Mouse (Mus musculus) T-cell, adult 2 months (primary cell): ENCODE data around the gene Zfp704.

Experiments
- DNase-seq: peaks from one replicate; pipeline ENCODE4 v3.0.0; 2022; ENCODE audit warnings: low spot score

Zfp704 gene

DNA sequence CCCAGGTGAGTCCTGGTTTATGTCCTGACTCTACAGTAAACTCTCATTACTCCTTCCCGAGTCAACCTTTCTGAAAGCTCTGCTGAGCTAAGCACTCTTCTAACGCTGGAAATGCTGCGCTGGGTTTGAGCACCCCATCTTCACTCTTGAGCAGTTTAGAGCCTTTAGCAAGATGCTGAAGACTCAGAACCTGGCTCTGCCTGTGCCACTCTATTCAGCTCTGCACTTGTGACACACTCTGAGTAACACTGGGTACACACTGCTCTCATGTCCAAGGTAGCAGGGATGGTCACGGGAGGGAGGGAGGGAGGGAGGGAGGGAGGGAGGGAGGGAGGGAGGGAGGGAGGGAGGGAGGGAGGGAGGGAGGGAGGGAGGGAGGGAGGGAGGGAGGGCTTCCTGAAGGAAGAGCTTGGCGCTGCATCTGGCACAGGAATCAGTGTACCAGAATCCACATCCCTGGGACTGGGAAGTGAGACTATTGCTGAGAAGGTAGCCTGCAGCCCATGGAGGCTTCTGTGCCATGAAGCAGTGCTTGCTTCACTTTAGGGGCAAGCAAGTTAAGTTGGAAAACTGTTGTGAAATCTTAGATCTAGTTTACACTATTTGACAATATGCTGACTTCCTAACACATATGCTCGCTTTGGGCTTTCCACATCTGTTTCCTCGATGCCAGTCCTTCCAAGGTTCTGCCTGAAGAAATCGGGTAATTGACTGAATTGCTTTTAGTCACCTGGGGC, 93.6 kb downstream of the Zfp704 start:
- no peak for DNase-seq

GRCm38 (mm10) chr3:9515527-9515926, 94.4 kb downstream of the Zfp704 start:
- no peak for DNase-seq

DNA sequence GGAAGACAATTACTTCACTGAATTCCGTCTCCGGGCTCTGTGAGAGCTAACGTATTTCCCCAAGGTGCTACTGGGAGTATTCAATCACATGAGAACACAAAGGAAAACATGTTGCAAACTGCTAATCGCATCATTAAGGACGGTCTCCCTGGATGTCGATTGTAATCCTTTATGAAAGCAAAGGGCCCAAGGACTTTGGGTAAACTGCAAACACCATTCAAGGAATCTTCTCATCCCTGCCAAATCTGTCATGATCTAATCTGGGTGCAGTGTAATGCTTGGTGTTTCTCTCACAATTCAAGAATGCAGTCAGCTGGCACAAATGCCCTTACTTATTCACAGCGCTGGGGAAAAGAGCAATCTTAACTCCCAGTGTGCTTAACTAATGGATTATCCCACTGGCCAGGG, 96.2 kb downstream of the Zfp704 start:
- no peak for DNase-seq

DNA sequence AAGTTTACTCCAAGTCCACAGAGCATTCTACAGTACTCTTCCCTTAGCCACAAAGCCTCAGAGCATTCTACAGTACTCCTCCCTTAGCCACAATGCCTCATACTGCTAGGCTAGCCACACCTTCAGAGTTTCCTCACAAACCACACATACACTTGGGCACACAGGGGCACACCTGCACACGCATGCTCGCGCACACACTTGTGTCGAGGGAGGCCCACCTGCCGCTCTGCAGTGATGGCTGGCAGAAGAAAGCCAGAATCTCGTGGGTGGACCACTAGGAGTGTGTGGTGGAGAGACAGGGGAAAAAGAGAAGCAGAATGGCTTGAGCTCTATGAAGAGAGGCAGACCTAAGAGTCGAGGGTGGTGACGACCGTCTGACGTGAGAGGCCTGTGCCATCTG, 97.7 kb downstream of the Zfp704 start:
- peak; percentile 33 for DNase-seq

DNA sequence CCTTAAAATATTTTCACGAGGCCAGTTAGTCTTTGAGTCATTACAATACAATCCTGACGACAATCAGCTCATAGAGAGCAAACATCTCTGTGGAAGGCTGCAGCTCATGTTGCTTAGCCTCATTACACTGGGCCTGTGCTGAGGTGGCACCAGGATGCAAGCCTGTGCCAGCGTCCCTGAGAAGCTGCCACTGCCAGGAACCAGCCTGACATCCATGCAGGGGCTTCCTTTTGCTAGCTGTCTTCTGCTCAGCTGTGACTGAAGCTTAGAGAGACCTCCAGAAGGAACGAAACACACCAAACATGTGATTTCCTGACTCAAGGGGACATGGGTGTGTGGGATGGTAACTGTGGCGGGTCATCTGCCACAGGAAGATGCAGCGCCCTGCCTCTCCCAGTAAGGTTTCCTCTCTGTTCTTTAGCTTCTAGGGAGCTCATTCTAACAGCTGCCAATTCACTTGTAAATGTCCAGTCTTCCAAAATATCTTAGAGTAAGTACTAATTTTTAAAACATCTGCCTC, 104.1 kb downstream of the Zfp704 start:
- no peak for DNase-seq

DNA sequence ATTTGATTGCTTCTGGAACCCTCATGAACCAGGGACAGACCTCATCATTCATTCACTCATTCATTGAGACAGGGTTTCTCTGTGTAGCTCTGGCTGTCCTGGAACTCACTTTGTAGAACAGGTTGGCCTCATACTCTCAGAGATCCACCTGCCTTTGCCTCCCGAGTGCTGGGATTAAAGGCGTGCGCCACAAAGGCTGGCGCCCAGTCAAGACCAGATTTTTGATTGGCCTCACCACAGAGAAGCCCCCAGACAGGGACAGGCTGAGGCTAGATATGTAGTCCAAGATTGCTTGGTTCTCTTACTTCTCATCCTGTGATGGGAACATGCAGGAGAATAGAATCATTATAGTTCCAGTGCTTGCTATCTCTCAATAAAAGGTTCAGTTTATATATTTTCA, 105.5 kb downstream of the Zfp704 start:
- no peak for DNase-seq

DNA sequence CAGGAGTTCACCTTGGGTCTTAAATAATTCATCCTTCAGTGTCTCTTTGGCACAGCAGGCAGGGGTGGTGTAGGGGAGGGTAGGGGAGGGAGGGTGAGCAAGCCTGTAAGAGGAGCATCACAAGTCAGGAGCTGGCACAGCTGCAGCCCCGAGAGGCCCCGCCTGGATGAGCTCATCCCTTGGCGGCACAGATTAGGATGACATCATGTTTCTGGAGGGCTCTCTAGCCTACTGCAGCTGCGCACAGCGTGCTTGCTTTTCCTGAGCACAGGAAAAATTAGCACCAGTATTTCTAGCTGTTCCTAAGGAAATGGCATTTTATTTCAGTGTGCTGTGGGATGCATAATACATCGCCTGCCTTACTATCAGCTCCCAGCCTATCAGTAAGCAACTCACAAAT, 109.2 kb downstream of the Zfp704 start:
- DNase-seq = peak; percentile 22

- peak; percentile 20 for DNase-seq
Measured at GRCm38 (mm10) chr3:9499994-9500553, 109.8 kb downstream of the Zfp704 start.

- no peak for DNase-seq
Measured at GRCm38 (mm10) chr3:9499489-9499888, 110.4 kb downstream of the Zfp704 start.

DNA sequence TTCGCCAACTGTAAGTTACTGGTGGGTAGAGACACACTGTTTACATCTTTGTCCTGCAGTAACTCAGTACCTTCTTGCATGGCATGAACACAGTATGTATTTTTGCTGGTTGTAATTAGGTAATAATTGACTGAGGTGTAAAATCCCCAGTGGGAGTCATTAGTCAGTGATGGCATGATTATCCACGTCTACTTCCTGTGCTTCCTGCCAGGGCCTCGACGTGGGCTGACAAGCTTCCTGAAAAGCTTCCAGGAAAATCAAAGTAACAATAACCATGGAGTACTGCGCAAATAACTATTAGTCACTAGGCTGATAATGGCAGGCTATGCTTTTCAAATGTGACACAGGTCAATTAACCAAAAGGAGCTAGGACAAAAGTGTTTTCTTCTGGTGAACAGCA, 112.6 kb downstream of the Zfp704 start:
- DNase-seq = no peak

DNA sequence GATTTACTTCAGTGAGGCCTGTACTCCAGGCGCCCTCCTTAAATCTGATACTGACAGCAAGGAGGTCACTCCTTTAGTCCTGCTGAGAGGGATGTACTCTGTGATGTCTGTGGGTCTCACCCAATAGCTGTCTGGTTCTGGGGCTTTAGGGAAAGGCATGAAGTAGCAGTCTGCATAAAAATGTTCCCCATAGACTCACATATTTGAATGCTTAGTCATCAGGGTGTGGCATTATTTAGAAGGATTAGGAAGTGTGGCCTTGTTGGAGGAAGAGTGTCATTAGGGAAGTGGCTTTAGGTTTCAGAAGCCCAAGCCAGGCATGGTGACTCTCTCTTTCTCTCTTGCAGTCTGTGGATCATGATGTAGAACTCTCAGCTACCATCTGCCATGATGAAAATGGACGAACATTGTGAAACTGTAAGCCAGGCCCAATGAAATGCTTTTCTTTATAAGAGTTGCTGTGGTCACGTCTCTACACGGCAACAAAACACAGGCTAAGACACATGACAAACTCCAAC, 118.1 kb downstream of the Zfp704 start:
- no peak for DNase-seq

- no peak for DNase-seq
Measured at GRCm38 (mm10) chr3:9487644-9488043, 122.2 kb downstream of the Zfp704 start.

DNA sequence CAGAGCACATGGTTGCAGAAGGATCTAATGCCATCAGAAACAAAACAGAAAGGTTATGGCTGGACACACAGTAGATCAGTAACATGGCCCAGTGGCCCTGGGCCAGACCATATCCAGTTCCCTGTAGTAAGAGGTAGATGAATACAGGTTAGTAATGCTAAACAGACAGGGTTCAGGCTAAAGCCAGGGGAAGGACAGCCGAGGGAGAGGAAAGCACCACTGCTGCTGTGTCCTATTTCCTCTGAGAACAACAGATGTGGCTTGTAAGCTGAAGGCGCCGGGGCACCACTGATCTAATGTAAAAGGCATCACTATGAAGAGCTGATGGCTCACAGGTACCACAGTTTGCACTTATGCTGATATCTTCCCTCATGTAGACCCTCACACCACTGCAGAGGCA, 124.4 kb downstream of the Zfp704 start:
- DNase-seq = no peak

DNA sequence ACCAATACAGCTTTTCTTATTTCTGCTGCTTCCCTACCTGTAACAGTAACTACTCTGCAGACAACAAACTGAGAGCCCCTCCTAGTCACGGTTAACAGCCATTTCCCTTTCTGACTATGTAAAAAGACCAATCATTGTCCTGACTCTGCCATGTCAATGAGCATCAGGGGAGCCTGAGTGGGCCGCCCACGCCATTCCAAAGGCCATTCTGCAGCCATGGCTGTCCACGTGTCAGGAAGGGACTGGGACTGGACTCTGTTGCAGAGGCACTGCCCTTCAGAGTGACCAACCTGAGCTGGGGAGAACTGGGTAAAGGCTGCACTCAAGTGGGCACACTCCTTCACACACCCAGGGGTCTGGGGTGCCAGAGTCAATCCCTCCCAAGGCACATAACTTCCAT, 127.9 kb downstream of the Zfp704 start:
- DNase-seq = no peak

DNA sequence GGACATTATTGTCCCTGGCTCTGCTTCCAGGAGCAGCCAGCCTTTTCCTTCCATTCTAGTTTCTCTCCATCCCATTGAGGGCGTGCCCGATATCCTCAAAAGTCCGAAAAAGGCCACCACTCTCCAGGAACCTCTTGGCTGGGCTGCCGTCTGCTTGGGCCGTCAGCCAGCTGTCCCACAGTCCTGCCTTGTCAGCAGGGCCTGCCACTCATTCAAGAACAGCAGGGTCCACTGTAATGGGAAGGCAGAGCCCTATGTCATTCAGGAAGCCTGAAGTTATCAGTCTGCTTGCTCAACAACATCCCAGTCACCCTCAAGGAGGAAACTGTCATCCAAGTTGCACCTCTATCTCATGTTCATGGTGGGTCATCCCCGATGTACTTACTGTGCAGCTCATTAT, 128.5 kb downstream of the Zfp704 start:
- no peak for DNase-seq

DNA sequence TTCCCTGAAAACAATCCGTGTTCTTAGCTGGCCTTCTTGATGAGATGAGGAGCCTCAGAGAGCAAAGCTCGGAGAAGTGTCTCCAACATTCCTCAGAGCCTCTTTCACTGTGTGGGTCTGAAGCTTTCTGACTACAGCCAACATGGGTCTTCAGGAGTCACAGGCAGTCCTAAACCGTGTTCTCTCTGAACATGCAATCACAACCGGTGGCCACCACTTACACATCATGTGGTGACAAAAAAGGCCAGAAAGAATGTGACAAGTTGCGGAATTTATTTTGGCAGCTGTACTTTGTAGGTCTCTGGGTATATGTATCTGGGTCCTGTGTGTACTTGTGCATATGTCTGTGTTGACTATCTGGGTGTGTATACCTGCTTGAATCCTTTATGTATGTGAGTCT, 128.9 kb downstream of the Zfp704 start:
- DNase-seq = no peak

- DNase-seq = no peak
Measured at GRCm38 (mm10) chr3:9477386-9477785, 132.5 kb downstream of the Zfp704 start.

DNA sequence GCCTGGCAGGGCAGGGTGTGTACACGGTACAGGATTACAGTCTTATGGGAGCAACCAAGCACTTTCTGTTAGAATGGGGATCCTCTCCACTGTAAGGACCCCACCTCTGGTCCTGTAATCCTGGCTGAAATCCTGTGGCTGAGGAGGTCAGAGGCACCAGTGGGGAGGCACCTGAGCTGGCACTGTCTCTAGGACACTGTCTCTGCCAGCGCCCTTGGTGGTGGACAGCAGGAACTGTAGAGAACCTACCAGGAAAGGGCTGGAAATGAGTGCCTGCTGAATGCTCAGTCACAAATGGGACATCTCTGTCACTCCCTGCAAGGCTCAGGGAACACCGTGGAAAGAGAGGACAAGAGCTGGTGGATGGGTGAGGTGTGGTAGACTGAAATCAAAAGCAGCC, 133.5 kb downstream of the Zfp704 start:
- no peak for DNase-seq

- no peak for DNase-seq
Measured at GRCm38 (mm10) chr3:9475501-9475900, 134.4 kb downstream of the Zfp704 start.

GRCm38 (mm10) chr3:9474331-9474730, 135.6 kb downstream of the Zfp704 start:
- DNase-seq = no peak

GRCm38 (mm10) chr3:9466287-9466686, 143.6 kb downstream of the Zfp704 start:
- DNase-seq = peak; percentile 35

GRCm38 (mm10) chr3:9465731-9466130, 144.2 kb downstream of the Zfp704 start:
- no peak for DNase-seq

GRCm38 (mm10) chr3:9461660-9462059, 148.2 kb downstream of the Zfp704 start:
- DNase-seq = no peak

- DNase-seq = no peak
Measured at GRCm38 (mm10) chr3:9460284-9460683, 149.6 kb downstream of the Zfp704 start.
